Mouse (Mus musculus) kidney, adult 2 months (tissue): ENCODE measurements at regions not wholly inside any gene's neighbourhood (a gene's known extent, or its start where the extent isn't known, plus 50 kb on each side); places are given as distances from the start of the nearest gene placed in this dataset.

ENCODE experiments used
- CTCF ChIP-seq: fragments of 200-500 bp; conservative IDR thresholded peaks from 2 replicates; pipeline ENCODE4 v1.5.1; 2011; ENCODE audit warnings: low read depth, mild to moderate bottlenecking, control low read depth, low read length, moderate library complexity, mixed read lengths; ENCODE audit not compliant: insufficient read depth, insufficient read length
- POLR2A ChIP-seq: fragments of 200-500 bp; IDR thresholded peaks from one replicate; pipeline ENCODE4 v1.6.1; 2011; ENCODE audit warnings: low read depth, low read length, control low read depth

GRCm38 (mm10) chr3:41365145-41365830 is 190.2 kb upstream of the Jade1 start:
- TF ChIP-seq CTCF = no peak
- TF ChIP-seq POLR2A = no peak
